Mouse (Mus musculus): ENCODE measurements around the gene Ffar1. TPM values are rescaled to one million over a fixed set of nuclear protein-coding genes. Genes with fewer than 3 reads are reported as not detected.

Ffar1 gene
- polyA plus RNA-seq, 1 experiment from 2014 or later, result not detected

DNA sequence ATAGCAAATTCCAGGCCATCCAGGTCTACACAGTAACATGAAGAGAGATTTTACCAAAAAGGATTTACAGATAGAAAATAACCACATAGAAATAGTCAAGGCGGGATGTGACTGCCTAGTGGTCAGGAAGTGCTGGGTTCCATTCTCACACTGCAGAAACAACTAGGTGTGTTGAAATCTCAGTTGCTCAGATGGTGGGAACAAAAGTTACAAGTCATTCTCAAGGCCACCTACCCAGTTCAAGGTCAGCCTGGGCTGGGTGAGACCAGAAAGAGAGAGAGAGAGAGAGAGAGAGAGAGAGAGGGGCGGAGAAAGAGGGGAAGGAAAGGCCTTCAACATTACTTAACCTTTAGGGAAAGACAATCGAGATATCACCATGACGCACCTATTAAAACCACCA, 25.5 kb upstream of the Ffar1 start:
- whole genome bisulfite sequencing (ENCODE audit: insufficient replicate concordance), result 74% methylated on average over 4 of the region's 4 CpGs
- no peak overlapping the region for H3K9ac ChIP-seq
- H3K27me3 ChIP-seq, result no peaks in the 10 kb centered on the region
- no peak overlapping the region for H3K4me2 ChIP-seq
- H3K36me3 ChIP-seq (replicated peaks), result no peaks in the 10 kb centered on the region
- no peak for ATAC-seq (ENCODE audit: insufficient read depth)
- no peaks in the 10 kb centered on the region for H3K9me3 ChIP-seq (replicated peaks)
- H3K4me1 ChIP-seq (replicated peaks), result 0 out of 2 replicates have a peak, but pooled peaks cover 4% of the 10 kb centered on the region
- H3K4me3 ChIP-seq (replicated peaks), result no peak overlapping the region
- H3K27ac ChIP-seq (replicated peaks), result no peak overlapping the region

DNA sequence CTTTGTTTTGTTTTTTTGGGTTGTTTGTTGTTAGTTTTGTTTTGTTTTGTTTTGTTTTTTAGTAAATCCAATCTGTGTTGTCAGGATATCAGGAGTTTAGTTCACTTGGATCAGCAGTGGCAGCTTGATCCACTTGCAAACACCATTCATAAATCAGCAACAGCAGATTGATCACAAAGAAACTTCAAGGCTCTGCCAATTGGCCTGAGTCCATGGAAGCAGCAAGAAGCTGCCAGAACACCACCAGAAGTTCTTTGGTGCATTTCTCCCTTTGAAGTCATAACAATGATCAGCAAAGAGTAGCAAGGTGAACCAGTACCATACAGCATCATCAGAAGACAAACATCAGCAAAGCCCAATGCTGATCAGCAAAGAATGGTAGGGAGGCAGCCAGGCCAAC, 22.7 kb upstream of the Ffar1 start:
- no peak for ATAC-seq (ENCODE audit: insufficient read depth)
- H3K4me1 ChIP-seq (replicated peaks), result 0 out of 2 replicates have a peak, but pooled peaks cover 4% of the 10 kb centered on the region
- no peak overlapping the region for H3K4me3 ChIP-seq (replicated peaks)
- no peak overlapping the region for H3K9ac ChIP-seq
- no peak overlapping the region for H3K27ac ChIP-seq (replicated peaks)
- H3K4me2 ChIP-seq, result no peak overlapping the region
- no peaks in the 10 kb centered on the region for H3K9me3 ChIP-seq (replicated peaks)
- H3K27me3 ChIP-seq, result no peaks in the 10 kb centered on the region
- no peaks in the 10 kb centered on the region for H3K36me3 ChIP-seq (replicated peaks)

DNA sequence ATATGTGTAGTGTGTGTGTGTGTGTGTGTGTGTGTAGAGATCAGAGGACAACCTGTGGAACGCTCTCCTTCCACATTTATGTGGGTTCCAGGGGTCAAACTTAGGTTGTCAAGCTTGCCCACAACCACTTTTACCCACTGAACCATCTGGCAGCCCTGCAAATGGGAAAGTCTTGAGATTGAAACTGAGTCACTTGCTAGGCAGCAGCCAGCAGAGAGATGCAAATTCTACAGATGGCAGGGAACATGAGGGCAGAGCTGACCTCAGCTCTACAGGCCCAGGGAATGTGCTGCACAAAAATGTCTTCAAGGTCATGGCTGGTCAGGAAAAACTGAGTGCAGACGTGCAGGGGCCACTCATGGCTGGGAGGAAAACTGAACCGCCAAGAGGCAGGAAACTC, 20.0 kb upstream of the Ffar1 start:
- Histone ChIP-seq H3K4me2 (no peak overlapping the region), H3K27me3 (no peaks in the 10 kb centered on the region), H3K4me1 (replicated peaks) (no peaks in the 10 kb centered on the region), H3K4me3 (replicated peaks) (no peak overlapping the region), H3K9ac (no peak overlapping the region), H3K9me3 (replicated peaks) (no peaks in the 10 kb centered on the region), H3K27ac (replicated peaks) (no peak overlapping the region), H3K36me3 (replicated peaks) (no peaks in the 10 kb centered on the region)
- 57% methylated on average over 3 of the region's 3 CpGs for WGBS (ENCODE audit: insufficient replicate concordance)
- ATAC-seq (ENCODE audit: insufficient read depth), result no peak

DNA sequence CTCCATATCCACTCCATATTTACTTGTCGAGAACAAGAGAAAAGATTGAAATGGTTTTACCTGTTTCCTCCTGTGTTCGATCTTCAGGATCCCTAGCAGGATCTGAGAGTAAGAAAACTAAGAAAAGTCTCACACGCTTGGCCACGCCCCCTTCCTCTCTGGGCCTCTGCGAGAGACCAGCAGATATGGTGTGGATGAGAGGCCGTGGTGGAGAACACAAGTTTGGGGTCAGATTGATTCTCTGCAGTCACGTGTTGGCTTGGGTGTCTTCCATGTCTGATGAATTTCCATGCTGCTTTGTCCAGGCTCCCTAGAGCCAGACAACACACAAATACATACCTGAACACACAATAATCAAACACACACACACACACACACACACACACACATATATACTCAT, 18.8 kb upstream of the Ffar1 start, which contains the start of gene Cd22:
Gene Cd22 (minus strand): TSS at position 167 of the 400 bp plus-strand sequence.
- no peak for ATAC-seq (ENCODE audit: insufficient read depth)
- Histone ChIP-seq H3K4me3 (replicated peaks) (no peak within 1 kb of the TSS), H3K9ac (no peak within 1 kb of the TSS), H3K27ac (replicated peaks) (no peak within 1 kb of the TSS), H3K9me3 (replicated peaks) (no peaks in the 10 kb centered on the region), H3K4me2 (no peak within 1 kb of the TSS), H3K27me3 (no peaks in the 10 kb centered on the region), H3K4me1 (replicated peaks) (no peaks in the 10 kb centered on the region), H3K36me3 (replicated peaks) (no peaks in the 10 kb centered on the region)
- 25% methylated on average over 7 of the region's 7 CpGs for WGBS (ENCODE audit: insufficient replicate concordance)

DNA sequence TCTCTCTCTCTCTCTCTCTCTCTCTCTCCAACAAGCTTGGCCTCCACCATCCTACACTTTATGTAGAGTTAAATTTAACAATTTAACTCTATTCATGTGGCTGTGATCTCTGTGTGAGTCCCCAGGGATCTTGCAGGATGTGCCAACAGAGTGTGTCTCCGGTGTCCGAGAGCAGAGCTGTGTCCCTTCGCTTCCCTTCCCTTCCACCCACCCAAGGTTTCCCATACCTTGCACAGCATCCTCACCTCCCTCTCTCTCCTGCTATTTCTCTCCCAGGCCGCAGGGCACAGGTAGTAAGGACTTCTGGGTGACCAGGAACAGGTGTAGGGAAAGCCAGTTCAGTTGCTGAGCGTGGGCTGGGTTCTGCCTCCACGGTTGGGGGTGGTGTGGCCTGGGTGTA, 17.6 kb upstream of the Ffar1 start:
- Histone ChIP-seq H3K9me3 (replicated peaks) (no peaks in the 10 kb centered on the region), H3K36me3 (replicated peaks) (no peaks in the 10 kb centered on the region), H3K4me1 (replicated peaks) (no peaks in the 10 kb centered on the region), H3K9ac (no peak overlapping the region), H3K27ac (replicated peaks) (no peak overlapping the region), H3K27me3 (0 out of 2 replicates have a peak, but pooled peaks cover under 1% of the 10 kb centered on the region), H3K4me2 (no peak overlapping the region), H3K4me3 (replicated peaks) (no peak overlapping the region)
- ATAC-seq (ENCODE audit: insufficient read depth), result no peak
- 58% methylated on average over 6 of the region's 6 CpGs for WGBS (ENCODE audit: insufficient replicate concordance)

DNA sequence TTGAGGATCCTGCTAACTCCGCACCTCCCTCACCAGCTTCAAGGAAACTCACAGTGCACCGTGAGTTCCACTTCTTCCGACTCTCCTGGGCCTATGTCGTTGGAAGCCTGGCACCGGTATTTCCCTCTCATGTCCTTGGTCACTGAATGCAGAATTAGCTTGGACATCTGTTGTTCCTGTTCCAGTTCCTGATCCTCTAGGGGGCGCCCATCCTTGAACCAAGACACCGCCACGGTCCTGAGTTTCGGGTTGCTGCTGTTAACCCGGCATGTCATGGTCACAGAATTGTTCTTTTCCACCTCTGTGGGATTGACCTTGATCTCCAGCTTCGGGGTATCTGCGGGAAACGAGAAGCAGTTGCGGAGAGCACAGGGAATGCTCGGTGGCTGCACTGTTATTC, 11.7 kb upstream of the Ffar1 start:
- Histone ChIP-seq H3K4me3 (replicated peaks) (no peak overlapping the region), H3K27ac (replicated peaks) (no peak overlapping the region), H3K4me2 (peak overlapping the region; percentile 38), H3K9me3 (replicated peaks) (no peaks in the 10 kb centered on the region), H3K9ac (no peak overlapping the region), H3K36me3 (replicated peaks) (no peaks in the 10 kb centered on the region), H3K4me1 (replicated peaks) (no peaks in the 10 kb centered on the region), H3K27me3 (0 out of 2 replicates have a peak, but pooled peaks cover 5% of the 10 kb centered on the region)
- WGBS (ENCODE audit: insufficient replicate concordance), result 13% methylated on average over 15 of the region's 15 CpGs
- ATAC-seq (ENCODE audit: insufficient read depth), result no peak

DNA sequence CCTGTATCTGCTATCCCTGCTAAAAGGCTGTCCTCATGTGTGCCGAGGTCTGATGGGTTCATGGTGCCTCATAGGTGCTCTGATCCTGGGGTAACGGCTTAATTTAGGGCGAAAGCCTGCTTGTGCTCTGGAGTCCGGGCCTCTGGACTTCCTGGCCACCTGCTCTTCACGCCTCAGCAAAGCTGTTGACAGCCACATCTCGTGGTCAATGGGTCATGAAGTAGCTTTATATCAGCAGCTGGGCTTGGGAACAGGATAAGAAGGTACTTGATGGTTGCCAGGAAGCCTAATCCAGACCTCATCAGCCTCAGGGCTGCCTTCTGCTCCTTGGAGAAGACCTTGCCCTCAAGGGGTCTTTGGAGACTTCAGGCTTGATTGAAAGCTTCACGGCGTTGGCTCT, 2.0 kb upstream of the Ffar1 start:
- 52% methylated on average over 8 of the region's 8 CpGs for WGBS (ENCODE audit: insufficient replicate concordance)
- no peak overlapping the region for H3K4me2 ChIP-seq
- no peaks in the 10 kb centered on the region for H3K9me3 ChIP-seq (replicated peaks)
- H3K9ac ChIP-seq, result no peak overlapping the region
- H3K4me3 ChIP-seq (replicated peaks), result no peak overlapping the region
- H3K36me3 ChIP-seq (replicated peaks), result no peaks in the 10 kb centered on the region
- no peak for ATAC-seq (ENCODE audit: insufficient read depth)
- H3K27ac ChIP-seq (replicated peaks), result no peak overlapping the region
- no peaks in the 10 kb centered on the region for H3K27me3 ChIP-seq
- H3K4me1 ChIP-seq (replicated peaks), result 0 out of 2 replicates have a peak, but pooled peaks cover 4% of the 10 kb centered on the region

DNA sequence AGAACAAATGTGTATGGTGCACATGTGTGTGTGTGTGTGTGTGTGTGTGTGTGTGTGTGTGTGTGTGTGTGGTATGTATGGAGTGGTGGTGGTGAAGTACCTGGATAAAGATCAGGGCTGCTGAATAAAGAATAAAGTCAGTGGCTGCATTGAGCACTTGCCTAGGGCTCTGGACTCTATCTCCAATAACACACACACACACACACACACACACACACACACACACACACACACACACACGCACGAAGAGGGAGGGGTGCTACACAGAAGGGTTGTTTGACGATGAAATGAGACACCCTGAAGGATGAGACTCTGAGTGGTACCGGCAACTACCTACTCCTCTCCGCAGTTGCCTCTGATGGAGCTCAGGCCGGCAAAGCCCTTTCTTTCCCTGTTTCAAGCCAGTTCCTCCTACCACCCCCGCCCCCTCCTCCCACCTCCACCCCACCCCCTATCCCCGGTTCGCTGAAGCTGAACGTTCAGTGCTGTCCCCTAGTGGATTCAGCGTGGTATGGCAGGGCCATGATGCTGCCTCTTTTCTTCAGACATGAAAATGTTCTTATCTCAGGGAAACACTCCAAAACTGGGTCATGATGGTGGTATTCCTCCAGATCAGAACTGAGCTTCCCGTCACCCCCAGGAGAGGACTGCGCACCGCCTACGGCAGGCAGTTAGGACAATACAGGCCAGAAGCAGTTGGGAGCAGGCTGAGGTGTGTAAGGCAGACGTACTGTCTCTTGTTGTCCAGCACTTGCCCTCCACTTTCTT, 1.5 kb downstream of the Ffar1 start:
- no peaks in the 10 kb centered on the region for H3K36me3 ChIP-seq (replicated peaks)
- peak overlapping the region; percentile 48 for H3K4me2 ChIP-seq
- H3K27me3 ChIP-seq, result no peaks in the 10 kb centered on the region
- no peak overlapping the region for H3K9ac ChIP-seq
- no peak overlapping the region for H3K27ac ChIP-seq (replicated peaks)
- ATAC-seq (ENCODE audit: insufficient read depth), result peak; percentile 31
- WGBS (ENCODE audit: insufficient replicate concordance), result 3% methylated on average over 14 of the region's 16 CpGs
- H3K4me1 ChIP-seq (replicated peaks), result 0 out of 2 replicates have a peak, but pooled peaks cover 4% of the 10 kb centered on the region
- no peak overlapping the region for H3K4me3 ChIP-seq (replicated peaks)
- no peaks in the 10 kb centered on the region for H3K9me3 ChIP-seq (replicated peaks)

DNA sequence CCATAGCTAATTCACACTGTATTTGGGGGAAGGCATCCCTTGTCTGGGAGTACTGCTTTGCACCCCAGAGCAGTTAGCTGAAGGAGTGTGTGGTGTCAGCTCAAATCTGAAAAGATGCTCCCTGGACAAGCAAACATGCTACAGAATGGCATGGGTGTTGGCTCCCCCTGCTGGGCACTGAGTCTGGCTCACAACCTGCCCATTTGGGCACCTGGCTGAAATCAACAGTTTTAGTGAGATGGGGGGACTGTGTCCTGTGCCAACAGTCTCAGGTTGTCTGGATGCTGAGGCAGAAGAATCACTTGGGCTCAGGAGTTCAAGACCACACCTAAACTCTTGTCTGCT, 2.1 kb downstream of the Ffar1 start:
- no peak overlapping the region for H3K9ac ChIP-seq
- H3K27ac ChIP-seq (replicated peaks), result no peak overlapping the region
- H3K4me3 ChIP-seq (replicated peaks), result no peak overlapping the region
- H3K9me3 ChIP-seq (replicated peaks), result no peaks in the 10 kb centered on the region
- no peaks in the 10 kb centered on the region for H3K27me3 ChIP-seq
- H3K36me3 ChIP-seq (replicated peaks), result no peaks in the 10 kb centered on the region
- H3K4me1 ChIP-seq (replicated peaks), result 0 out of 2 replicates have a peak, but pooled peaks cover 4% of the 10 kb centered on the region
- ATAC-seq (ENCODE audit: insufficient read depth), result 0 out of 2 replicates have a peak, but pooled peaks have one; percentile 25
- H3K4me2 ChIP-seq, result no peak overlapping the region

DNA sequence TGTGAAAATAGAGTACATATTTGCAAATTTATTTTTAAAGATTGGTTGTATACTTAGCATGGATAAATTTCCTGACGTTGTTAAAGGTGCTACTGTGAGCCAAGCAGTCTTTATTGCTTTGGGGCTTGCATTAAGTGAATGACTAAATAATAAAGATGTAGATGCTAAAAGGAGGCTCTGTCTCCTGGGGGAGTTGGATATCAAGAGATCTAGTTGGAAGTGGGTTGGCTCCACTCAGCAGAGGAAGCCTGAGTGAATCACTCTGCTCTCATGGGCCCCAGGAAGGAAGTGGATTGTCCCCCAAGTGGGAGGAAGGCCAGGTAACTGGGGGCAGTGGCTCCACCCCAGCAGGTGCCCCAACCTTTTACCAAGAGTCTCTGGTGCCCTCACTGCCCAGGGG, 3.6 kb downstream of the Ffar1 start:
- Histone ChIP-seq H3K36me3 (replicated peaks) (no peaks in the 10 kb centered on the region), H3K4me3 (replicated peaks) (no peak overlapping the region), H3K9me3 (replicated peaks) (no peaks in the 10 kb centered on the region), H3K4me1 (replicated peaks) (0 out of 2 replicates have a peak, but pooled peaks cover 4% of the 10 kb centered on the region), H3K9ac (no peak overlapping the region), H3K27me3 (no peaks in the 10 kb centered on the region), H3K4me2 (no peak overlapping the region), H3K27ac (replicated peaks) (no peak overlapping the region)
- ATAC-seq (ENCODE audit: insufficient read depth), result no peak
- WGBS (ENCODE audit: insufficient replicate concordance), result 54% methylated on average over 1 of the region's 1 CpGs

DNA sequence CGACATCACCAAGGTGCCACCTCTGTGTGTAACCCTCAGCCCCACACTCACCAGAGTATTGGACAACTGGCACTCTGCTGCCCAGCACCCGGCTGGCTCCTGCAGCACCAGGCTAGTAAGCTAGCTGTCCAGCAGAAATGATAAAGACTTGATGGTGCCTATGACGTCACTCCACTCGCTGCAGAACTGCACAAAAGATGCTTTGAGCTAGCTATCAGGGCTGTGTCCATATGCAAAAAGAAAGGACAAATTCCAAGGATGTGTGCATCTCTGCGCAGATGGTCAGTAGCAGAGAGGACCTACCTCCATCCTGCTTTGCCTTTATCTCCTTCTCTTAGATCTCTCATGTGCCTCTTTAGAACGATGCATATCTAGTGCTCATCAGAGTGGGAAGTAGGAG, 5.3 kb downstream of the Ffar1 start, which contains the start of gene Ffar3:
Gene Ffar3 (minus strand): TSS at position 101 of the 400 bp plus-strand sequence.
- no peak within 1 kb of the TSS for H3K27ac ChIP-seq (replicated peaks)
- no peak within 1 kb of the TSS for H3K4me3 ChIP-seq (replicated peaks)
- no peak within 1 kb of the TSS for H3K4me2 ChIP-seq
- 54% methylated on average over 6 of the region's 6 CpGs for WGBS (ENCODE audit: insufficient replicate concordance)
- ATAC-seq (ENCODE audit: insufficient read depth), result no peak
- H3K9me3 ChIP-seq (replicated peaks), result no peaks in the 10 kb centered on the region
- no peak within 1 kb of the TSS for H3K9ac ChIP-seq
- 0 out of 2 replicates have a peak, but pooled peaks cover 4% of the 10 kb centered on the region for H3K4me1 ChIP-seq (replicated peaks)
- H3K36me3 ChIP-seq (replicated peaks), result no peaks in the 10 kb centered on the region
- H3K27me3 ChIP-seq, result no peaks in the 10 kb centered on the region

DNA sequence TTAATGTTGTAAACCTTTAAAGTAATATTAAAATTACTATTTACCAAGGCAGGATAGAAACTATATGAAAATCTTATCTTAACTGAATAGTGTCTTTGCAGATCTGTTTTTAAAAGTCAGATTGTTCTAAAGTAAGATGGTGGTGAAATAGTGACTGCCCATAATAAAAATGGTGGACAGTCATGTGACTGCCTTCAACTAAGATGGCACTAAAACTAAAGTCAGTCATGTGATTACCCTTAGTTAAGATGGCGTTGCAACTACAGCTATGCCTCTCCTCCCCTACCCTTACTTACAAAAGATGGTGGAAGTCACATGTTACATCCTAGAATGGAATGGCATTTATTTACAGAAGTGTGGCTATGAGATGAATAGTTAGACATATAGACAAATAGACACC, 9.9 kb downstream of the Ffar1 start:
- Histone ChIP-seq H3K27me3 (no peaks in the 10 kb centered on the region), H3K4me2 (no peak overlapping the region), H3K9me3 (replicated peaks) (no peaks in the 10 kb centered on the region), H3K27ac (replicated peaks) (no peak overlapping the region), H3K36me3 (replicated peaks) (no peaks in the 10 kb centered on the region), H3K4me3 (replicated peaks) (no peak overlapping the region), H3K4me1 (replicated peaks) (no peaks in the 10 kb centered on the region), H3K9ac (no peak overlapping the region)
- ATAC-seq (ENCODE audit: insufficient read depth), result no peak
- 73% methylated on average over 1 of the region's 1 CpGs for WGBS (ENCODE audit: insufficient replicate concordance)
